Mouse (Mus musculus) heart, adult 2 months (tissue): ENCODE measurements around the gene Cwf19l1.

Source experiments
- CTCF ChIP-seq: fragments of 200-600 bp; IDR thresholded peaks from 2 replicates; pipeline ENCODE4 v1.8.1; 2022; ENCODE audit warnings: antibody characterized with exemption, mild to moderate bottlenecking, moderate library complexity
- EP300 ChIP-seq: fragments of 200-500 bp; IDR thresholded peaks from 2 replicates; pipeline ENCODE4 v1.6.1; 2011; ENCODE audit warnings: low read depth, low read length, control low read depth; ENCODE audit not compliant: insufficient read depth
- POLR2A ChIP-seq: fragments of 200-500 bp; IDR thresholded peaks from 2 replicates; pipeline ENCODE4 v1.6.1; 2011; ENCODE audit warnings: mild to moderate bottlenecking, low read depth, low read length, control low read depth; ENCODE audit not compliant: insufficient read depth

DNA sequence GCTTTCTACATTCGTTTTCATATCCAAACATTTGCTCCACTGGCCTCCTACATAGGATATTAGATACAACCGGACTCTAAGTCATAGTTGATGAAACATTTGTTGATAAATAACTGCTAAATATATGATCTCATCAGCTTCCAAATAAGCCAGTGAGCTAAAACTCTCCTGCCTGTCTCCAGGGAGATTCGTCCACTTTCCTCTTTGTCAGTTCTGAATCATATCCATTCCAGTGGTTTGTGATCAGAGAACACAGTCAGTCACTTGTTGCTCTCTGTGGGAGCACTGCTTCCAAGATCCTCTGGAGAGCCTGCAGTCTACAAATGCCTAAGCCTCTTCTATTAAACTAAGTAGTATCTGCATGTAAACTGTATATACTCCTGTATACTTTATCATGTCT is 75.5 kb downstream of the Cwf19l1 start:
- no peak for TF ChIP-seq CTCF
- TF ChIP-seq POLR2A, result no peak
- no peak for TF ChIP-seq EP300
